Mouse (Mus musculus) ES-E14 (cell line): Measurements from ENCODE around the gene Ss18l1.

Experiments used
- CHD2 ChIP-seq: IDR thresholded peaks from 2 replicates; pipeline ENCODE4 v1.6.1; 2014; ENCODE audit warnings: mild to moderate bottlenecking, low read depth, low read length, inconsistent platforms
- HCFC1 ChIP-seq: IDR thresholded peaks from 2 replicates; pipeline ENCODE4 v1.6.1; 2012; ENCODE audit warnings: low read length, inconsistent platforms, borderline replicate concordance; ENCODE audit not compliant: insufficient read depth
- MAFK ChIP-seq: IDR thresholded peaks from 2 replicates; pipeline ENCODE4 v1.6.1; 2014; ENCODE audit warnings: mild to moderate bottlenecking, low read depth, low read length, inconsistent platforms; ENCODE audit not compliant: insufficient read depth

- TF ChIP-seq MAFK (no peak), CHD2 (no peak), HCFC1 (no peak)
These were observed 38.4 kb downstream of the Ss18l1 start for GRCm38 (mm10) chr2:180080680-180081079.
